Mouse (Mus musculus) stomach, embryonic 16.5 days (tissue): Measurements from ENCODE around the gene Baiap3. TPM values are rescaled to one million over a fixed set of nuclear protein-coding genes. Genes with fewer than 3 reads are reported as not detected.

Experiments
- ATAC-seq: fragments of 200-750 bp; cut with Nextera tagmentation; 2 replicates; pipeline ENCODE4 v1.8.0; 2017; ENCODE audit warnings: moderate number of reproducible peaks, moderate TSS enrichment; ENCODE audit not compliant: insufficient read depth, low FRiP score
- H3K27ac ChIP-seq: fragments of 300-500 bp; sonication (generic); 2 replicates; pipeline ENCODE4 v1.5.1; 2014; ENCODE audit warnings: low read length
- H3K27me3 ChIP-seq: fragments of 300-500 bp; sonication (generic); 2 replicates; pipeline ENCODE4 v1.6.1; 2014; ENCODE audit warnings: low read length, control low read depth, mixed read lengths; ENCODE audit not compliant: control insufficient read depth, insufficient read depth
- H3K36me3 ChIP-seq: fragments of 300-500 bp; sonication (generic); 2 replicates; pipeline ENCODE4 v1.6.1; 2014; ENCODE audit warnings: low read length; ENCODE audit not compliant: control insufficient read depth, insufficient read depth
- H3K4me1 ChIP-seq: fragments of 300-500 bp; sonication (generic); 2 replicates; pipeline ENCODE4 v1.6.1; 2014; ENCODE audit warnings: low read length, control low read depth, mixed read lengths; ENCODE audit not compliant: control insufficient read depth, insufficient read depth
- H3K4me2 ChIP-seq: fragments of 300-500 bp; sonication (generic); 2 replicates; pipeline ENCODE4 v1.6.1; 2014; ENCODE audit warnings: low read depth, low read length, mixed read lengths
- H3K4me3 ChIP-seq: fragments of 300-500 bp; sonication (generic); replicated peaks from 2 replicates; pipeline ENCODE4 v1.5.1; 2014; ENCODE audit warnings: mild to moderate bottlenecking, low read length
- H3K9ac ChIP-seq: fragments of 300-500 bp; sonication (generic); 2 replicates; pipeline ENCODE4 v1.6.1; 2014; ENCODE audit warnings: low read length
- H3K9me3 ChIP-seq: fragments of 300-500 bp; sonication (generic); replicated peaks from 2 replicates; pipeline ENCODE4 v1.6.1; 2016; ENCODE audit warnings: low read length, control low read depth; ENCODE audit not compliant: control insufficient read depth
- WGBS: fragments of 180-500 bp; shearing (Covaris S2); extraction: QIAGEN DNeasy Blood & Tissue Kit; methylation state at CpG from one replicate; pipeline ENCODE4 v1.1.7; 2014; 5-methylcytosine and 5-hydroxymethylcytosine counted together
- polyA plus RNA-seq: library from polyadenylated mRNA; unstranded; fragments of >200 nt; fragmentation: Nextera tagmentation; extraction: Ambion mirVana; gene quantifications from 2 replicates; pipeline ENCODE4 v1.2.1, GENCODE M21; 2015

The Baiap3 gene
- polyA plus RNA-seq, 1 experiment from 2014 or later = 5.2 TPM

DNA sequence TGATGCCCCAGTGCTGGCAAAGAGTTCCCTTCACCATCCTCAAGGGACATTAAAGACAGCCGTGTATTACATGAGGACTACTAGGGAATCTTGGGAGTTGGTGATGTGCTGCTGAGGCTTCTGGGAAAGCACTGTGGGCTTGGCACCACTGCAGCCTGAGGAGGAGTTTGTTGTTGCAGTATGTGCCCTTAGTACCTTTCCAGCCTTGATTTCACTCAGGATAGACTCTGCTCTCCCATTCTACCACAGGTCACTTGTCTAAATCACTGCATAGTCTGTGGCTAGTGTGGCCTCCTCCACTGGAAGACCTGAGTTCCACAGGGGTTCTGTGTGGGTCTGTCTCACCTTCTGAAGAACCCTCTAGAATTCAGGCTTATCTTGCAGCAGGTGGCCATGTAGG is 35.4 kb downstream of the Baiap3 start:
- Histone ChIP-seq H3K9me3 (no peaks in the 10 kb centered on the region), H3K4me3 (no peak overlapping the region), H3K4me1 (peaks cover 15% of the 10 kb centered on the region), H3K27ac (no peak overlapping the region), H3K9ac (no peak overlapping the region), H3K27me3 (no peaks in the 10 kb centered on the region), H3K36me3 (0 out of 2 replicates have a peak, but pooled peaks cover 7% of the 10 kb centered on the region), H3K4me2 (no peak overlapping the region)
- ATAC-seq = no peak
- 81% methylated on average over 1 of the region's 1 CpGs for WGBS

GRCm38 (mm10) chr17:25219492-25220295 is 36.5 kb downstream of the Baiap3 start:
- no peak overlapping the region for H3K4me3 ChIP-seq

GRCm38 (mm10) chr17:25218967-25219366 is 37.2 kb downstream of the Baiap3 start:
- Histone ChIP-seq H3K9ac (no peak overlapping the region), H3K4me1 (peaks cover 15% of the 10 kb centered on the region)

More at GRCm38 (mm10) chr17:25219492-25220295, 36.5 kb downstream of the Baiap3 start:
- Histone ChIP-seq H3K36me3 (peaks cover 10% of the 10 kb centered on the region; the same call in 1 of the 2 replicates), H3K27me3 (no peaks in the 10 kb centered on the region), H3K27ac (no peak overlapping the region), H3K9ac (no peak overlapping the region), H3K4me1 (peaks cover 15% of the 10 kb centered on the region), H3K9me3 (no peaks in the 10 kb centered on the region), H3K4me2 (no peak overlapping the region)
- ATAC-seq = no peak
- WGBS = 92% methylated on average over 15 of the region's 15 CpGs

GRCm38 (mm10) chr17:25215431-25215830 is 40.7 kb downstream of the Baiap3 start:
- no peak overlapping the region for H3K4me2 ChIP-seq
- 77% methylated on average over 3 of the region's 3 CpGs for WGBS
- no peak overlapping the region for H3K4me3 ChIP-seq
- no peak overlapping the region for H3K27ac ChIP-seq
- no peaks in the 10 kb centered on the region for H3K27me3 ChIP-seq
- peaks cover 25% of the 10 kb centered on the region; the same call in 1 of the 2 replicates for H3K36me3 ChIP-seq
- H3K9ac ChIP-seq = no peak overlapping the region
- H3K4me1 ChIP-seq = no peaks in the 10 kb centered on the region
- H3K9me3 ChIP-seq = no peaks in the 10 kb centered on the region
- no peak for ATAC-seq

More at GRCm38 (mm10) chr17:25218967-25219366, 37.2 kb downstream of the Baiap3 start:
- H3K36me3 ChIP-seq = peaks cover 18% of the 10 kb centered on the region; the same call in 1 of the 2 replicates
- H3K27me3 ChIP-seq = no peaks in the 10 kb centered on the region
- H3K4me2 ChIP-seq = no peak overlapping the region
- no peak for ATAC-seq
- no peak overlapping the region for H3K27ac ChIP-seq
- no peaks in the 10 kb centered on the region for H3K9me3 ChIP-seq
- H3K4me3 ChIP-seq = no peak overlapping the region
- 89% methylated on average over 9 of the region's 9 CpGs for WGBS

DNA sequence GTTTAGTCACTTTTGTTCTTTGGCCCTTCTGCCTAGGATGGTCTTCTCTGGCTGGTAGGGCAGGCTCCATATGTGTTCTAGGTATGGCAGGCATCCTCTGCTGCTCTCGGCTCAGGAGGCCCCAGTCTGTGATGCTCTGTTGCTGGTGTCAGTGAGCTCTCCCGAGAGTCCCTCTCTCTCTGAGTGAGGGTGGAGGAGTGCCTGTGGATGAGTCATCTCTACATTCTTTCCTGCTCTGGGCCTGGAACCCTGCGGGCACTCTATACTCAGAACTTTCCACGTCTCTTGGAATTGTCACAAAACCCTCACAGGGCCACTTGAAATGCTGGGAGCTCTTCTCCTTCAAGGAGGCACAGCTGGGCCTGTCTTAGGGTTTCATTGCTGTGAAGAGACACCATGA is 44.5 kb downstream of the Baiap3 start:
- Histone ChIP-seq H3K4me1 (no peaks in the 10 kb centered on the region), H3K9ac (no peak overlapping the region), H3K27ac (no peak overlapping the region), H3K4me3 (no peak overlapping the region), H3K27me3 (no peaks in the 10 kb centered on the region), H3K4me2 (no peak overlapping the region), H3K9me3 (no peaks in the 10 kb centered on the region), H3K36me3 (peaks cover 41% of the 10 kb centered on the region; the same call in 1 of the 2 replicates)
- 78% methylated on average over 4 of the region's 4 CpGs for WGBS
- ATAC-seq = no peak

DNA sequence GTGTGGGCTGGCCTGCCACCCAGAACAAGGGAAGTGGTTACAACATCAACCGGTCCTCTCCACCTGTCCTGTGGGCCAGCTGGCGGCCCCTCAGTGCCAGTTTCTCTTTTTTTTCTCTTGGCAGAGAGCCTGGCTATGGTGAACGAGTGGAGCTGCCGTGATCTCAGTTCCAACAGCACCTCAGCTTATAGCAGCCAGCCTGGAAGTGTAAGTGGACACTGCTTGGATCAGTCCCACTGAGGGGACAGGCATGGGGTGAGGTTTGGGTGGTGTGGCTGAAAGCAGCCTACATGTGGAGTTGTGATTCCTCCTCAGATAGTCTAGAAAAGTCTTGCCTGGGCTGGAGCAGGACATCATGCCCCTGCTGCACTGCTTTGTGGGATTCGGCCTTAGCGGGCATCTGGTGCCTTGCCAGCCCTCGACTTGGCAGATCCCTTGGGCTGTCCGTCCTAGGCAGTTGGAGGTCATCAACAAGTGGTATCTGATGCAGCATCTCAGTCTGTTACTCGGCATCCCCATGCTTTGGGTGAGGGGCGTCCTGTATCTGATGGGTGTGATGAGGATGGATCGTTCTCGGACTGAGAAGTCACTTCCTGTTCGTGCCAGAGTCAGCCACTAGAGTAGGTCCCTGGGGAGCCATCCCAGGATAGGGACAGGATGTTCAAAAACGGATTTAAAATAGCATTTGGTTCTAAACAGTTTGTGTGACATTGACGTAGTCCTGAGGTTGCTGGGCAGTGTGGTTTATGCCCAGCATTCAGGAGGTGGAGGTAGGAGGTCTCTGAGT is 45.3 kb downstream of the Baiap3 start:
- no peaks in the 10 kb centered on the region for H3K4me1 ChIP-seq
- no peaks in the 10 kb centered on the region for H3K27me3 ChIP-seq
- no peak overlapping the region for H3K9ac ChIP-seq
- H3K9me3 ChIP-seq = no peaks in the 10 kb centered on the region
- no peak overlapping the region for H3K27ac ChIP-seq
- WGBS = 80% methylated on average over 15 of the region's 15 CpGs
- no peak for ATAC-seq
- H3K4me3 ChIP-seq = no peak overlapping the region
- H3K36me3 ChIP-seq = peaks cover 37% of the 10 kb centered on the region; the same call in 1 of the 2 replicates
- H3K4me2 ChIP-seq = no peak overlapping the region

GRCm38 (mm10) chr17:25210006-25210405 is 46.2 kb downstream of the Baiap3 start:
- H3K36me3 ChIP-seq = peaks cover 36% of the 10 kb centered on the region; the same call in 1 of the 2 replicates
- no peaks in the 10 kb centered on the region for H3K27me3 ChIP-seq
- no peak overlapping the region for H3K9ac ChIP-seq
- H3K9me3 ChIP-seq = no peaks in the 10 kb centered on the region
- H3K4me2 ChIP-seq = no peak overlapping the region
- 71% methylated on average over 4 of the region's 4 CpGs for WGBS
- H3K4me3 ChIP-seq = no peak overlapping the region
- ATAC-seq = no peak
- no peak overlapping the region for H3K27ac ChIP-seq
- no peaks in the 10 kb centered on the region for H3K4me1 ChIP-seq

DNA sequence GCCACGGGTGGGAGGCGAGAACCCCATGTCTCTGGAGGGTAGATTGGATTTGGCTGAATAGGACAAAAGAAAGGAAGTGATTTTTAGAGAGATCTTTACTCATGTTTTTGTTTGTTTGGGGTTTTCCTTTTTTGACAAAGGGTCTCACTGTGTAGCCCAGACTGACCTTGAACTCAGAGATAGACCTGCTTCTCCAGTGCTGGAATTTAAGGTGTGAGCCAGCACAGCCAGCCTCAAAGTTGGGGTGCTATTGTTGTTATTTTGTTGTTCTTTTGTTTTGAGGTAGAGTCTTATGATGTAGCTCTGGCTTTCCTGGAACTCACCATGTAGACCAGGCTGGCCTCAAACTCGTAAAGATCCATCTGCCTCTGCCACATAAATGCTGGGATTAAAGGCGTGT is 53.8 kb downstream of the Baiap3 start:
- Histone ChIP-seq H3K27me3 (no peaks in the 10 kb centered on the region), H3K4me2 (no peak overlapping the region), H3K9ac (no peak overlapping the region), H3K4me3 (no peak overlapping the region), H3K36me3 (peaks cover 23% of the 10 kb centered on the region; the same call in 1 of the 2 replicates), H3K4me1 (no peaks in the 10 kb centered on the region), H3K27ac (no peak overlapping the region), H3K9me3 (no peaks in the 10 kb centered on the region)
- no peak for ATAC-seq
- WGBS = 89% methylated on average over 4 of the region's 4 CpGs
